Mouse (Mus musculus) liver, adult 2 months (tissue): Measurements from ENCODE around the gene Mta1.

Experiments used
- CTCF ChIP-seq: fragments of 200-500 bp; IDR thresholded peaks from 2 replicates; pipeline ENCODE4 v1.5.1; 2011; ENCODE audit warnings: low read depth, low read length, control low read depth
- POLR2A ChIP-seq: fragments of 200-500 bp; IDR thresholded peaks from 2 replicates; pipeline ENCODE4 v1.6.1; 2011; ENCODE audit warnings: low read length, control low read depth; ENCODE audit not compliant: insufficient read depth; ENCODE audit errors: extremely low read depth

DNA sequence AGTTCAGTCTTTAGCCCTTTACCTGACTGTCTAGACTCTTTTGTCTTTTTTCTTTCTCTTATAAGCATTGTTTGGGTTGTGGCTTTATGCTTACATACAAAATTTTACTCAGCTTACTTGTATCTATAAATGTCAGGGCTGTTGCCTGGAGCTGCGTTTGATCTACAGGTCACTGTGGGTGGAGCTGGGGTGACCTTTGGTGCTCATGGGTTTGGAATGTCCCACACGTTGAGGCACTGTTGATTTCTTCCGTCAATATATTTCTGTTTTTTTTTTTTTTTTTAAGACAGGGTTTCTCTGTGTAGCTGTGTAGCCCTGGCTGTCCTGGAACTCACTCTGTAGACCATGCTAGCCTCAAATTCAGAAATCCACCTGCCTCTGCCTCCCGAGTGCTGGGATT, 82.9 kb downstream of the Mta1 start:
- no peak for TF ChIP-seq CTCF
- no peak for TF ChIP-seq POLR2A
